Mouse (Mus musculus) C2C12 (cell line): ENCODE data around the gene Adgrb3. TPM values are rescaled to one million over a fixed set of nuclear protein-coding genes. Genes with fewer than 3 reads are reported as not detected.

ENCODE experiments used
- H3K27me3 ChIP-seq: one replicate; pipeline ENCODE4 v1.6.1; 2011; ENCODE audit not compliant: control insufficient read depth, insufficient read depth, insufficient read length
- H3K36me3 ChIP-seq: one replicate; pipeline ENCODE4 v1.6.1; 2011; ENCODE audit not compliant: control insufficient read depth, insufficient read depth
- H3K4me3 ChIP-seq: one replicate; pipeline ENCODE4 v1.5.1; 2011; ENCODE audit warnings: mild to moderate bottlenecking, control low read depth; ENCODE audit not compliant: poor library complexity, insufficient read depth, severe bottlenecking
- H3K79me2 ChIP-seq: one replicate; pipeline ENCODE4 v1.6.1; 2011; ENCODE audit not compliant: control insufficient read depth, insufficient read depth
- H3K79me3 ChIP-seq: one replicate; pipeline ENCODE4 v1.6.1; 2011; ENCODE audit warnings: low read depth, control low read depth
- H3ac ChIP-seq: one replicate; pipeline ENCODE3; 2011; ENCODE audit warnings: low read depth; ENCODE audit not compliant: control insufficient read depth, insufficient read length
- CEBPB ChIP-seq: IDR thresholded peaks from one replicate; pipeline ENCODE4 v1.6.1; 2011; ENCODE audit warnings: low read depth, mild to moderate bottlenecking, control low read depth, moderate library complexity
- CTCF ChIP-seq: IDR thresholded peaks from one replicate; pipeline ENCODE4 v1.5.1; 2011; ENCODE audit not compliant: control insufficient read depth, insufficient read depth, insufficient read length
- FOSL1 ChIP-seq: IDR thresholded peaks from one replicate; pipeline ENCODE4 v1.8.0; 2011; ENCODE audit warnings: mild to moderate bottlenecking, low read length; ENCODE audit not compliant: poor library complexity, insufficient read depth, severe bottlenecking
- MAX ChIP-seq: IDR thresholded peaks from one replicate; pipeline ENCODE4 v1.6.1; 2011; ENCODE audit warnings: mild to moderate bottlenecking, control low read depth
- MYOD1 ChIP-seq: IDR thresholded peaks from one replicate; pipeline ENCODE4 v1.6.1; 2011; ENCODE audit warnings: low read depth; ENCODE audit not compliant: control insufficient read depth, insufficient read length
- MYOG ChIP-seq: IDR thresholded peaks from one replicate; pipeline ENCODE4 v1.6.1; 2011; ENCODE audit not compliant: control insufficient read depth, insufficient read length; ENCODE audit errors: extremely low read depth
- USF1 ChIP-seq: IDR thresholded peaks from one replicate; pipeline ENCODE4 v1.6.1; 2011; ENCODE audit warnings: low read depth, mild to moderate bottlenecking, control low read depth, moderate library complexity
- polyA plus RNA-seq: library from polyadenylated mRNA; unstranded; fragments of >200 nt; fragmentation: generic; extraction: Trizol; gene quantifications from one replicate; pipeline ENCODE4 v1.2.1, GENCODE M21; 2012; ENCODE audit warnings: missing spikeins

The Adgrb3 gene
- polyA plus RNA-seq, 1 experiment, result not detected

- H3K79me2 ChIP-seq, result no peaks in the 10 kb centered on the region
- TF ChIP-seq USF1 (no peak), FOSL1 (no peak), MYOG (no peak), MAX (no peak), CEBPB (no peak), MYOD1 (no peak), CTCF (no peak)
Measured at GRCm38 (mm10) chr1:25088010-25088719, 741.3 kb downstream of the Adgrb3 start.

GRCm38 (mm10) chr1:25085616-25086372, 743.7 kb downstream of the Adgrb3 start:
- no peak overlapping the region for H3K4me3 ChIP-seq
- H3K79me2 ChIP-seq, result no peaks in the 10 kb centered on the region
- H3K27me3 ChIP-seq, result no peaks in the 10 kb centered on the region
- TF ChIP-seq FOSL1, result no peak
- TF ChIP-seq CTCF, result no peak
- no peak for TF ChIP-seq MAX
- no peak for TF ChIP-seq CEBPB
- no peak for TF ChIP-seq MYOD1
- no peak for TF ChIP-seq USF1
- no peak for TF ChIP-seq MYOG
- H3ac ChIP-seq, result no peak overlapping the region
- no peaks in the 10 kb centered on the region for H3K36me3 ChIP-seq
- no peaks in the 10 kb centered on the region for H3K79me3 ChIP-seq

More at GRCm38 (mm10) chr1:25088010-25088719, 741.3 kb downstream of the Adgrb3 start:
- Histone ChIP-seq H3K79me3 (no peaks in the 10 kb centered on the region), H3K36me3 (no peaks in the 10 kb centered on the region), H3K27me3 (no peaks in the 10 kb centered on the region), H3ac (no peak overlapping the region), H3K4me3 (no peak overlapping the region)

- H3K27me3 ChIP-seq, result no peaks in the 10 kb centered on the region
- H3K4me3 ChIP-seq, result no peak overlapping the region
- H3K79me3 ChIP-seq, result no peaks in the 10 kb centered on the region
- H3K79me2 ChIP-seq, result no peaks in the 10 kb centered on the region
- TF ChIP-seq MAX (no peak), MYOD1 (no peak), MYOG (no peak), CTCF (no peak)
- H3ac ChIP-seq, result no peak overlapping the region
- H3K36me3 ChIP-seq, result no peaks in the 10 kb centered on the region
Measured at GRCm38 (mm10) chr1:25082377-25082776, 747.1 kb downstream of the Adgrb3 start.

- H3K36me3 ChIP-seq, result no peaks in the 10 kb centered on the region
- H3K27me3 ChIP-seq, result no peaks in the 10 kb centered on the region
- H3K79me3 ChIP-seq, result no peaks in the 10 kb centered on the region
- TF ChIP-seq MYOG (no peak), CTCF (no peak), CEBPB (no peak), MAX (no peak), FOSL1 (no peak), MYOD1 (no peak), USF1 (no peak)
- H3K4me3 ChIP-seq, result no peak overlapping the region
- H3K79me2 ChIP-seq, result no peaks in the 10 kb centered on the region
- H3ac ChIP-seq, result no peak overlapping the region
Measured at GRCm38 (mm10) chr1:25081265-25081849, 748.1 kb downstream of the Adgrb3 start.

DNA sequence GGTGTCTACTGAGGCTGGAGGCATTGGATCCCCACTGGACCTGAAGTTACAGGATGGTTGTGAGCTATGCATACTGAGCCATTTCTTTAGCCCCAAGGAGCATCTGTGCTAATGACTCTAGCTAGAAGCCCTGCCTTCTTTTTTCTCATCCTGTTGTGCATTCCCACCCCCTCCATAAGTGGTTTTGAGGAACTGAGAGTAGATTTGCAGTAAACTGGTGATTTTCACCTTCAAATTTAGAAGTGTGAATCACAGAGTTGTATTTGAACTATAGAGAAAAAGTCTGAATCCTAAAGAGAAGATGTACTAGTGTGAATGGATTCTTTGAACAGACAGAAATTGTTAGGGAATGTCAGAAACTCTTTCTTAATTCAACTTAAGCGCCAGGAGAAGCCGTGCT, 750.1 kb downstream of the Adgrb3 start:
- Histone ChIP-seq H3K79me3 (no peaks in the 10 kb centered on the region), H3K4me3 (no peak overlapping the region), H3ac (no peak overlapping the region), H3K27me3 (no peaks in the 10 kb centered on the region), H3K79me2 (no peaks in the 10 kb centered on the region), H3K36me3 (no peaks in the 10 kb centered on the region)
- no peak for TF ChIP-seq FOSL1
- TF ChIP-seq CEBPB, result no peak
